In genomic region chr6:7714230-7714629, GRCm38 (mm10) we compare ENCODE assay signal across 27 mouse cellular contexts. TPM values are rescaled to one million over a fixed set of nuclear protein-coding genes. Genes with fewer than 3 reads are reported as not detected.
DNase-seq lines count a peak whose midpoint lies in the region; ATAC-seq lines count a peak whose summit lies in the region.
"Had no signal": no experiment of that assay in that cellular context is flagged by ENCODE, and none has a peak within 500 bp of the region (broad histone marks: within the 10 kb centered on the region; RNA-seq: fewer than 3 reads in every experiment).

No protein-coding gene starts in this region.

- no peak for DNase-seq in liver, embryonic 13.5 days
- DNase-seq in liver, embryonic 11.5 days (ENCODE audit: low spot score), result no peak
- no peak for DNase-seq in lung, adult 18-20 months
- DNase-seq in limb, embryonic 10.5 days (ENCODE audit: low spot score), result peak; percentile 3
- DNase-seq in gastrocnemius, postnatal 25 days, result no peak
- DNase-seq: adrenal gland, adult 2 months; adrenal gland, postnatal 14 days; B cell, adult 2 months; cerebellum, adult 11 months; cerebellum, adult 2 months; cerebellum, adult 9-11 months; cerebellum, postnatal 25 days; forebrain, postnatal 0 days; gastrocnemius, adult 2 months; gastrocnemius, postnatal 14 days; heart, adult 18-20 months; heart, postnatal 10 days; heart, postnatal 36 days had no signal

- ATAC-seq in liver, embryonic 13.5 days (ENCODE audit: low read depth), result peak; percentile 54; the same call in 1 of the 2 replicates
- ATAC-seq in liver, embryonic 11.5 days (replicated peaks; ENCODE audit: low FRiP score), result no peak
- ATAC-seq in lung, embryonic 16.5 days (ENCODE audit: low read depth), result no peak
- peak; percentile 82 for ATAC-seq in megakaryocyte-erythroid progenitor cell, adult 5-6 weeks (replicated peaks; ENCODE audit: low FRiP score, low TSS enrichment, poor library complexity, severe bottlenecking)
- ATAC-seq: forebrain, embryonic 14.5 days; forebrain, postnatal 0 days had no signal

- 51% methylated on average over 2 of the region's 2 CpGs for WGBS in liver, embryonic 13.5 days (ENCODE audit: insufficient replicate concordance)
- WGBS in liver, embryonic 11.5 days, result 59% methylated on average over 2 of the region's 2 CpGs
- 39% methylated on average over 2 of the region's 2 CpGs for WGBS in lung, embryonic 16.5 days
- WGBS in limb, embryonic 10.5 days, result 57% methylated on average over 2 of the region's 2 CpGs

- peaks cover 15% of the 10 kb centered on the region for H3K4me1 ChIP-seq in liver, embryonic 13.5 days (replicated peaks)
- H3K4me1 ChIP-seq in liver, embryonic 11.5 days (replicated peaks; ENCODE audit: control insufficient read depth, insufficient read depth, low read length), result no peaks in the 10 kb centered on the region; the same call in 1 of the 2 replicates
- 0 out of 2 replicates have a peak, but pooled peaks cover 5% of the 10 kb centered on the region for H3K4me1 ChIP-seq in lung, embryonic 16.5 days (replicated peaks; ENCODE audit: control insufficient read depth, insufficient read depth, low read length)
- H3K4me1 ChIP-seq in limb, embryonic 10.5 days, result no peaks in the 10 kb centered on the region
- H3K4me1 ChIP-seq: embryonic facial prominence, embryonic 12.5 days; embryonic facial prominence, embryonic 15.5 days; heart, embryonic 12.5 days; heart, embryonic 15.5 days; hindbrain, embryonic 10.5 days; hindbrain, embryonic 13.5 days had no signal

- H3K4me3 ChIP-seq in liver, embryonic 13.5 days (replicated peaks), result no peak overlapping the region
- H3K4me3 ChIP-seq in liver, embryonic 11.5 days (ENCODE audit: low read depth, low read length), result no peak overlapping the region
- H3K4me3 ChIP-seq in lung, embryonic 16.5 days (ENCODE audit: low read length), result no peak overlapping the region
- no peak overlapping the region for H3K4me3 ChIP-seq in limb, embryonic 10.5 days
- H3K4me3 ChIP-seq: embryonic facial prominence, embryonic 12.5 days; embryonic facial prominence, embryonic 15.5 days; gastrocnemius, adult 2 months; heart, embryonic 12.5 days; heart, embryonic 15.5 days; hindbrain, embryonic 10.5 days; hindbrain, embryonic 13.5 days had no signal

- no peaks in the 10 kb centered on the region for H3K27me3 ChIP-seq in liver, embryonic 13.5 days
- H3K27me3 ChIP-seq in liver, embryonic 11.5 days (replicated peaks; ENCODE audit: control insufficient read depth, insufficient read depth, low read length), result no peaks in the 10 kb centered on the region
- H3K27me3 ChIP-seq in lung, embryonic 16.5 days (ENCODE audit: control insufficient read depth, insufficient read depth, low read depth, low read length), result no peaks in the 10 kb centered on the region
- no peaks in the 10 kb centered on the region for H3K27me3 ChIP-seq in limb, embryonic 10.5 days (ENCODE audit: low read depth, poor library complexity, severe bottlenecking)
- H3K27me3 ChIP-seq: embryonic facial prominence, embryonic 12.5 days; embryonic facial prominence, embryonic 15.5 days; heart, embryonic 12.5 days; heart, embryonic 15.5 days; hindbrain, embryonic 13.5 days had no signal

- no peak overlapping the region for H3K4me2 ChIP-seq in liver, embryonic 13.5 days
- H3K4me2 ChIP-seq in liver, embryonic 11.5 days, result no peak overlapping the region
- no peak overlapping the region for H3K4me2 ChIP-seq in lung, embryonic 16.5 days (ENCODE audit: low read depth, low read length)
- H3K4me2 ChIP-seq: embryonic facial prominence, embryonic 12.5 days; embryonic facial prominence, embryonic 15.5 days; heart, embryonic 12.5 days; heart, embryonic 15.5 days; hindbrain, embryonic 13.5 days had no signal

- no peak overlapping the region for H3K27ac ChIP-seq in liver, embryonic 13.5 days
- no peak overlapping the region for H3K27ac ChIP-seq in liver, embryonic 11.5 days (ENCODE audit: low read depth, low read length)
- 0 out of 2 replicates have a peak overlapping the region, but pooled peaks have one; percentile 27 for H3K27ac ChIP-seq in lung, embryonic 16.5 days (ENCODE audit: low read length)
- H3K27ac ChIP-seq in limb, embryonic 10.5 days, result no peak overlapping the region
- H3K27ac ChIP-seq: embryonic facial prominence, embryonic 12.5 days; embryonic facial prominence, embryonic 15.5 days; gastrocnemius, adult 2 months; heart, embryonic 15.5 days; hindbrain, embryonic 10.5 days; hindbrain, embryonic 13.5 days had no signal

- H3K36me3 ChIP-seq in liver, embryonic 13.5 days, result no peaks in the 10 kb centered on the region
- no peaks in the 10 kb centered on the region for H3K36me3 ChIP-seq in liver, embryonic 11.5 days (ENCODE audit: control insufficient read depth, insufficient read depth, low read length)
- H3K36me3 ChIP-seq in lung, embryonic 16.5 days (ENCODE audit: control insufficient read depth, insufficient read depth, low read length), result no peaks in the 10 kb centered on the region
- H3K36me3 ChIP-seq in limb, embryonic 10.5 days, result no peaks in the 10 kb centered on the region
- H3K36me3 ChIP-seq: embryonic facial prominence, embryonic 12.5 days; embryonic facial prominence, embryonic 15.5 days; heart, embryonic 12.5 days; heart, embryonic 15.5 days; hindbrain, embryonic 10.5 days; hindbrain, embryonic 13.5 days had no signal

- H3K9ac ChIP-seq in liver, embryonic 13.5 days, result no peak overlapping the region
- H3K9ac ChIP-seq in liver, embryonic 11.5 days (ENCODE audit: low read depth, low read length), result no peak overlapping the region
- H3K9ac ChIP-seq in lung, embryonic 16.5 days (ENCODE audit: low read length), result no peak overlapping the region
- H3K9ac ChIP-seq: embryonic facial prominence, embryonic 12.5 days; embryonic facial prominence, embryonic 15.5 days; forebrain, postnatal 0 days; heart, embryonic 12.5 days; heart, embryonic 15.5 days; hindbrain, embryonic 13.5 days had no signal

- H3K9me3 ChIP-seq in liver, embryonic 13.5 days (replicated peaks), result no peaks in the 10 kb centered on the region
- H3K9me3 ChIP-seq in liver, embryonic 11.5 days (ENCODE audit: control insufficient read depth, low read length), result no peaks in the 10 kb centered on the region
- H3K9me3 ChIP-seq in lung, embryonic 16.5 days (ENCODE audit: control insufficient read depth, low read length), result no peaks in the 10 kb centered on the region
- no peaks in the 10 kb centered on the region; the same call in 1 of the 2 replicates for H3K9me3 ChIP-seq in limb, embryonic 10.5 days (replicated peaks)
- H3K9me3 ChIP-seq: embryonic facial prominence, embryonic 12.5 days; embryonic facial prominence, embryonic 15.5 days; heart, embryonic 12.5 days; heart, embryonic 15.5 days; hindbrain, embryonic 10.5 days; hindbrain, embryonic 13.5 days had no signal

RNA-seq across cellular contexts. Expression of gene Asns, which starts 21.2 kb away (rescaled TPM):
- 375 and 414 TPM in 2 replicates for polyA plus RNA-seq in liver, embryonic 13.5 days (2015; fragmentation: Nextera tagmentation; extraction: Ambion mirVana)
- 501 and 546 TPM in 2 replicates for polyA plus RNA-seq in liver, embryonic 11.5 days (2014; fragmentation: Nextera tagmentation; extraction: Ambion mirVana)
- polyA plus RNA-seq in lung, embryonic 16.5 days (2015; fragmentation: Nextera tagmentation; extraction: Ambion mirVana), result 43.6 and 46.7 TPM in 2 replicates
- polyA plus RNA-seq in limb, embryonic 10.5 days (2016; fragmentation: Nextera tagmentation; extraction: Ambion mirVana), result 100.0 and 126 TPM in 2 replicates
- 213 and 259 TPM in 2 replicates for total RNA-seq in megakaryocyte-erythroid progenitor cell, adult 5-6 weeks (2014; fragmentation: Nextera tagmentation)
- total RNA-seq in megakaryocyte-erythroid progenitor cell, adult 5-6 weeks (2017), result 174 and 298 TPM in 2 replicates
- total RNA-seq in gastrocnemius, postnatal 25 days (2021), result 1 to 10 TPM; 1.8 to 4.3 TPM

Comparison
In these comparisons a context has a peak if more than half of its experiments do, and no peak if none do; other contexts are left out.
1. ATAC-seq: peak in liver, embryonic 13.5 days (single experiment) and megakaryocyte-erythroid progenitor cell, adult 5-6 weeks (single experiment); none in liver, embryonic 11.5 days (single experiment) and lung, embryonic 16.5 days (single experiment).